Mouse (Mus musculus): ENCODE measurements around the gene Gja8. TPM values are rescaled to one million over a fixed set of nuclear protein-coding genes. Genes with fewer than 3 reads are reported as not detected.

Gja8 gene
- not detected in 2 replicates for polyA plus RNA-seq (2015; fragmentation: Nextera tagmentation; extraction: Ambion mirVana)

DNA sequence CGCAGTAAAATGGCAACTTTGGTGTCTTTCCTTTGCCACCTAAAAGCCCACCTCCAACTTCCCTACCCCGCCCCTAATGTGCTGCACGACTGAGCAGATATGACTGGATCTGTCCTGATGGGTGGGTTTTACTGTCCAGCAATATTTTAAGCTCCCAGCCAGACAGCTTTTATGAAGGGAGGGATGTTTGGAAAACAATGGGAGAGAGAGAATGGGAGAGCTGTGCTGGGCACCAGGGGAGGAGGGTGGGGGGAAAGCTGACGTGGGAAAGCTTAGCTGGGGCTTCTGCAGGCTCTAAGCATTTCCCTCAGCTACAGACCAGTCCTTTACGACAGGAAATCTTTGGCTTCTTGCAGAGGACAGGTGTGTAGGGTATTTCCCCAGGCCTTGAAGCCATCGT lies at the start of gene Gja8:
TSS of gene Gja8 (minus strand) at position 101 of the 400 bp plus-strand sequence.
- WGBS (ENCODE audit: insufficient replicate concordance), result 43% methylated on average over 6 of the region's 6 CpGs
- ATAC-seq (ENCODE audit: insufficient read depth), result no peak
- no peaks in the 10 kb centered on the region for H3K27me3 ChIP-seq
- no peaks in the 10 kb centered on the region for H3K36me3 ChIP-seq (replicated peaks)
- no peak within 1 kb of the TSS for H3K4me3 ChIP-seq (replicated peaks)
- H3K9ac ChIP-seq, result no peak within 1 kb of the TSS
- H3K27ac ChIP-seq (replicated peaks), result no peak within 1 kb of the TSS
- no peaks in the 10 kb centered on the region for H3K4me1 ChIP-seq (replicated peaks)
- no peaks in the 10 kb centered on the region for H3K9me3 ChIP-seq (replicated peaks)
- no peak within 1 kb of the TSS for H3K4me2 ChIP-seq

DNA sequence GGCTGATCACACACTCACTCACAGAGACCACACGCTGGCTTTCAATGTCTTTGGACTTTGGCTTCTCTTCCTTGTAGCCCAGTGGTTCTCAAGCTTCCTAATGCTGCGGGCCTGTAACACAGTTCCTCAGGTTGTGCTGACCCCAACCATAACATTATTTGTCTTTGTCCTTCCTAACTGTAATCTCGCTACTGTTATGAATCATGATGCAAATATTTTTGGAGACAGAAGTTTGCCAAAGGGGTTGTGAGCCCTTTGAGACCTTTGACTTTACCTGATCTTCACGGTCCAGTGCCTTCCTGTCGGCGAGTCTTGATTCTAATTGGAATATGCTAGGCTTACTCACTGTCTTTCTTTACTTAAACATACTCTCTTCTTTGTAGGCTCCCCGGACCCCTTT lies 48.6 kb upstream of the Gja8 start:
- no peak overlapping the region for H3K27ac ChIP-seq (replicated peaks)
- no peak overlapping the region for H3K4me3 ChIP-seq (replicated peaks)
- H3K9ac ChIP-seq, result no peak overlapping the region
- H3K27me3 ChIP-seq, result no peaks in the 10 kb centered on the region
- H3K9me3 ChIP-seq (replicated peaks), result no peaks in the 10 kb centered on the region
- H3K36me3 ChIP-seq (replicated peaks), result no peaks in the 10 kb centered on the region
- no peak overlapping the region for H3K4me2 ChIP-seq
- WGBS (ENCODE audit: insufficient replicate concordance), result 71% methylated on average over 7 of the region's 7 CpGs
- ATAC-seq (ENCODE audit: insufficient read depth), result no peak
- no peaks in the 10 kb centered on the region for H3K4me1 ChIP-seq (replicated peaks)

- H3K4me1 ChIP-seq (replicated peaks), result no peaks in the 10 kb centered on the region
- no peak overlapping the region for H3K27ac ChIP-seq (replicated peaks)
- H3K9ac ChIP-seq, result no peak overlapping the region
- H3K9me3 ChIP-seq (replicated peaks), result no peaks in the 10 kb centered on the region
- no peaks in the 10 kb centered on the region for H3K36me3 ChIP-seq (replicated peaks)
- ATAC-seq (ENCODE audit: insufficient read depth), result no peak
- no peak overlapping the region for H3K4me3 ChIP-seq (replicated peaks)
- no peaks in the 10 kb centered on the region for H3K27me3 ChIP-seq
- H3K4me2 ChIP-seq, result no peak overlapping the region
- 7% methylated on average over 7 of the region's 7 CpGs for WGBS (ENCODE audit: insufficient replicate concordance)
Observed at GRCm38 (mm10) chr3:96970986-96971385, 45.2 kb upstream of the Gja8 start.

DNA sequence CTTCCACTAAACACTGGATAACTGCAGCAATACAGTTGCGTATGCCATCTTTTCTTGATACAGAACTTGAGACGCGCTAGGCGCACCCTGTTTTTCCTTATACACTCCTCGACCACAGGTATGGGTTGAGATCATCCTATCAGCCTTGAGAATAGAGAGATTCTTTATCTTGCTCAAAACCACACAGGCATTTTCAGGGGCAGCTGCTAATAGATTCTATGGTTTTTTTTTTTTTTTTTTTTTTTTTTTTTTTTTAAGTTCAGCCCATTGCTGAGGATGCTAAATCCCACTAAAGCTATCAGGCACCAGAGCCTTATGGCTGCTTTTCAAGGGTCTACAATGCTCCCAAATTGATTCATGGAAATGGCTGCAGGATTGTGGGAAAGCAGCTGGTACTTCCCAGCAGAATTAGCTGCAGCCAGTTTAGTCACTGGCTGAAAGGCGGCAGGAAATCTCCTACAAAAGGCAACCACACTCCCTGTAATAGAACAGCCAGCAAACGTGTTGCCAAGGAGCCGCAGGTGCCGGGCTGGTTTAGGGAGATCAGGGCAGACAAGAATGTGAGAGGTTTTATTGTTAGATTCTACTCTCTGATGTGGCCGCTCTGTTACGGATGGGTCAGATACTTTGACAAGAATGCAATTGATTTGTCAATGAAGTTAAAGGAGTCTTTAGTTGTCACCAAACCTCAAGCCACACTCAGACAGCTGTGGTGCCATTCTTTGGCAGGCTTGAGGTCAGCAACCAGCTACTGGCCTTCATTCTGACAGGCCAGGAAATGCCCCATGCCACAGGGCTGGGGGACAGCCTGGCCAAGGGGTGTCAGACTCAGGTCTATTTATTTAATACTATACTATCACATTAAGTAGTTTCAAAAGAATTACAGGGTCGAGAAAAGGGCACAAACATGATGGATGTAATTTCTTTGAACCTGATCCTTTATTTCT lies 37.5 kb upstream of the Gja8 start:
- Histone ChIP-seq H3K4me3 (replicated peaks) (no peak overlapping the region), H3K9me3 (replicated peaks) (no peaks in the 10 kb centered on the region), H3K36me3 (replicated peaks) (no peaks in the 10 kb centered on the region), H3K27me3 (no peaks in the 10 kb centered on the region; the same call in 1 of the 2 replicates), H3K4me1 (replicated peaks) (no peaks in the 10 kb centered on the region), H3K9ac (no peak overlapping the region), H3K4me2 (no peak overlapping the region), H3K27ac (replicated peaks) (no peak overlapping the region)
- no peak for ATAC-seq (ENCODE audit: insufficient read depth)
- WGBS (ENCODE audit: insufficient replicate concordance), result 52% methylated on average over 12 of the region's 12 CpGs

- WGBS (ENCODE audit: insufficient replicate concordance), result 8% methylated on average over 8 of the region's 8 CpGs
- no peaks in the 10 kb centered on the region for H3K9me3 ChIP-seq (replicated peaks)
- no peak for ATAC-seq (ENCODE audit: insufficient read depth)
- no peaks in the 10 kb centered on the region for H3K4me1 ChIP-seq (replicated peaks)
- no peak overlapping the region for H3K9ac ChIP-seq
- H3K36me3 ChIP-seq (replicated peaks), result no peaks in the 10 kb centered on the region
- H3K27me3 ChIP-seq, result no peaks in the 10 kb centered on the region; the same call in 1 of the 2 replicates
- no peak overlapping the region for H3K27ac ChIP-seq (replicated peaks)
- no peak overlapping the region for H3K4me3 ChIP-seq (replicated peaks)
- H3K4me2 ChIP-seq, result no peak overlapping the region
Observed at GRCm38 (mm10) chr3:96960597-96960996, 34.8 kb upstream of the Gja8 start.

- no peak overlapping the region for H3K9ac ChIP-seq
- H3K27ac ChIP-seq (replicated peaks), result no peak overlapping the region
Observed at GRCm38 (mm10) chr3:96953489-96954233, 27.8 kb upstream of the Gja8 start.

GRCm38 (mm10) chr3:96942706-96943105 lies 16.9 kb upstream of the Gja8 start:
- Histone ChIP-seq H3K4me3 (replicated peaks) (no peak overlapping the region), H3K4me1 (replicated peaks) (no peaks in the 10 kb centered on the region), H3K4me2 (no peak overlapping the region), H3K9me3 (replicated peaks) (no peaks in the 10 kb centered on the region), H3K9ac (no peak overlapping the region), H3K27me3 (0 out of 2 replicates have a peak, but pooled peaks cover 2% of the 10 kb centered on the region), H3K27ac (replicated peaks) (no peak overlapping the region), H3K36me3 (replicated peaks) (no peaks in the 10 kb centered on the region)
- 52% methylated on average over 2 of the region's 2 CpGs for WGBS (ENCODE audit: insufficient replicate concordance)
- ATAC-seq (ENCODE audit: insufficient read depth), result no peak

More at GRCm38 (mm10) chr3:96953489-96954233, 27.8 kb upstream of the Gja8 start:
- no peaks in the 10 kb centered on the region for H3K4me1 ChIP-seq (replicated peaks)
- no peaks in the 10 kb centered on the region for H3K9me3 ChIP-seq (replicated peaks)
- H3K36me3 ChIP-seq (replicated peaks), result no peaks in the 10 kb centered on the region
- H3K4me2 ChIP-seq, result no peak overlapping the region
- 32% methylated on average over 14 of the region's 14 CpGs for WGBS (ENCODE audit: insufficient replicate concordance)
- H3K4me3 ChIP-seq (replicated peaks), result no peak overlapping the region
- no peaks in the 10 kb centered on the region for H3K27me3 ChIP-seq
- ATAC-seq (ENCODE audit: insufficient read depth), result peak; percentile 34; the same call in 1 of the 2 replicates

GRCm38 (mm10) chr3:96938738-96939137 lies 12.9 kb upstream of the Gja8 start:
- Histone ChIP-seq H3K4me1 (replicated peaks) (no peaks in the 10 kb centered on the region), H3K9me3 (replicated peaks) (no peaks in the 10 kb centered on the region), H3K4me3 (replicated peaks) (no peak overlapping the region), H3K36me3 (replicated peaks) (no peaks in the 10 kb centered on the region), H3K27me3 (peaks cover 11% of the 10 kb centered on the region), H3K4me2 (no peak overlapping the region), H3K27ac (replicated peaks) (no peak overlapping the region), H3K9ac (no peak overlapping the region)
- no peak for ATAC-seq (ENCODE audit: insufficient read depth)
- 9% methylated on average over 11 of the region's 11 CpGs for WGBS (ENCODE audit: insufficient replicate concordance)

- Histone ChIP-seq H3K9ac (no peak overlapping the region), H3K27ac (replicated peaks) (no peak overlapping the region), H3K9me3 (replicated peaks) (no peaks in the 10 kb centered on the region), H3K4me3 (replicated peaks) (no peak overlapping the region), H3K27me3 (peaks cover 12% of the 10 kb centered on the region), H3K4me1 (replicated peaks) (no peaks in the 10 kb centered on the region), H3K36me3 (replicated peaks) (no peaks in the 10 kb centered on the region), H3K4me2 (no peak overlapping the region)
- WGBS (ENCODE audit: insufficient replicate concordance), result 30% methylated on average over 5 of the region's 5 CpGs
- ATAC-seq (ENCODE audit: insufficient read depth), result no peak
Observed at GRCm38 (mm10) chr3:96937606-96938005, 11.8 kb upstream of the Gja8 start.

- Histone ChIP-seq H3K36me3 (replicated peaks) (no peaks in the 10 kb centered on the region), H3K9ac (no peak overlapping the region), H3K27ac (replicated peaks) (no peak overlapping the region), H3K4me2 (no peak overlapping the region), H3K4me3 (replicated peaks) (no peak overlapping the region), H3K27me3 (peaks cover 14% of the 10 kb centered on the region), H3K4me1 (replicated peaks) (no peaks in the 10 kb centered on the region), H3K9me3 (replicated peaks) (no peaks in the 10 kb centered on the region)
- WGBS (ENCODE audit: insufficient replicate concordance), result 7% methylated on average over 6 of the region's 6 CpGs
- ATAC-seq (ENCODE audit: insufficient read depth), result no peak
Observed at GRCm38 (mm10) chr3:96936241-96936640, 10.4 kb upstream of the Gja8 start.

DNA sequence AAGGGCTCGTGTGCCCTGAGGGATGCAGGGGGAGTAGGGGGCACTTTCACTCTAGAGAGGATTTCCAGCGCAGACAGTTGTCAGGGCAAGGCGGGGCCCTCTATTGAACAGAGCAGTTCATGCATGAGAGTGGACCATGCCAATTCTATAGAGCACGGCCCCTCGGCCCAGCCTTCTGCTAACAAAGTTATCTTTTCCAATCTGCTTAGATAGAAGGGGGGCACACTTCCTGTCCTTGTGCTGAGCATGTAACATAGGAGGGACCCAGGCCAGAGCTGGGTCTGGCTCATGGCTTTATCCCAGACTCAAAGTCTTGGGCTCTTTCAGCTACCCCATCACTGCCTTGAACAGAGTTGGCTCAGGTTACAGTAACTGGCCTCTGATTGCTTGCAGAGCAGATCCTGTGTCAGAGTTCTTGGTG lies 5.5 kb upstream of the Gja8 start:
- Histone ChIP-seq H3K4me3 (replicated peaks) (no peak overlapping the region), H3K27ac (replicated peaks) (no peak overlapping the region), H3K9ac (no peak overlapping the region), H3K9me3 (replicated peaks) (no peaks in the 10 kb centered on the region), H3K4me2 (no peak overlapping the region), H3K27me3 (0 out of 2 replicates have a peak, but pooled peaks cover 3% of the 10 kb centered on the region), H3K36me3 (replicated peaks) (no peaks in the 10 kb centered on the region), H3K4me1 (replicated peaks) (no peaks in the 10 kb centered on the region)
- WGBS (ENCODE audit: insufficient replicate concordance), result 47% methylated on average over 5 of the region's 5 CpGs
- ATAC-seq (ENCODE audit: insufficient read depth), result no peak
